Mouse (Mus musculus) stomach, postnatal 0 days (tissue): ENCODE results near the gene Rbm48. TPM values are rescaled to one million over a fixed set of nuclear protein-coding genes. Genes with fewer than 3 reads are reported as not detected.

Experiments used
- ATAC-seq: fragments of 200-750 bp; cut with Nextera tagmentation; 2 replicates; pipeline ENCODE4 v1.8.0; 2017; ENCODE audit not compliant: low FRiP score, low TSS enrichment
- DNase-seq: peaks from one replicate; pipeline ENCODE4 v3.0.0-alpha.2; 2016; ENCODE audit warnings: low spot score
- H3K27ac ChIP-seq: fragments of 300-500 bp; sonication (generic); replicated peaks from 2 replicates; pipeline ENCODE4 v1.5.1; 2014; ENCODE audit warnings: mild to moderate bottlenecking, control low read depth
- H3K27me3 ChIP-seq: fragments of 300-500 bp; sonication (generic); 2 replicates; pipeline ENCODE4 v1.6.1; 2014; ENCODE audit warnings: low read length; ENCODE audit not compliant: control insufficient read depth, insufficient read depth
- H3K36me3 ChIP-seq: fragments of 300-500 bp; sonication (generic); 2 replicates; pipeline ENCODE4 v1.6.1; 2014; ENCODE audit warnings: low read length, mixed read lengths; ENCODE audit not compliant: control insufficient read depth, insufficient read depth
- H3K4me1 ChIP-seq: fragments of 300-500 bp; sonication (generic); replicated peaks from 2 replicates; pipeline ENCODE4 v1.6.1; 2014; ENCODE audit warnings: antibody characterized with exemption; ENCODE audit not compliant: control insufficient read depth, insufficient read depth
- H3K4me2 ChIP-seq: fragments of 300-500 bp; sonication (generic); replicated peaks from 2 replicates; pipeline ENCODE4 v1.6.1; 2014; ENCODE audit warnings: low read depth, mild to moderate bottlenecking, control low read depth, moderate library complexity
- H3K4me3 ChIP-seq: fragments of 300-500 bp; sonication (generic); 2 replicates; pipeline ENCODE4 v1.5.1; 2014; ENCODE audit warnings: low read depth, low read length, control low read depth
- H3K9ac ChIP-seq: fragments of 300-500 bp; sonication (generic); 2 replicates; pipeline ENCODE4 v1.6.1; 2014; ENCODE audit warnings: mild to moderate bottlenecking, low read length, control low read depth, mixed read lengths
- H3K9me3 ChIP-seq: fragments of 300-500 bp; sonication (generic); 2 replicates; pipeline ENCODE4 v1.6.1; 2016; ENCODE audit warnings: low read length; ENCODE audit not compliant: control insufficient read depth
- CTCF ChIP-seq: IDR thresholded peaks from 2 replicates; pipeline ENCODE4 v1.5.1; 2016; ENCODE audit warnings: antibody characterized with exemption, low read depth, mild to moderate bottlenecking, moderate library complexity
- EP300 ChIP-seq: optimal IDR thresholded peaks from 2 replicates; pipeline ENCODE3; 2016; ENCODE audit warnings: antibody characterized with exemption
- WGBS: fragments of 180-500 bp; shearing (Covaris S2); extraction: QIAGEN DNeasy Blood & Tissue Kit; methylation state at CpG from one replicate; pipeline ENCODE4 v1.1.7; 2014; 5-methylcytosine and 5-hydroxymethylcytosine counted together
- polyA plus RNA-seq: library from polyadenylated mRNA; unstranded; fragments of >200 nt; fragmentation: Nextera tagmentation; extraction: Ambion mirVana; gene quantifications from 2 replicates; pipeline ENCODE4 v1.2.1, GENCODE M21; 2015

Rbm48 gene
- polyA plus RNA-seq: 7.0 TPM in 2 replicates

DNA sequence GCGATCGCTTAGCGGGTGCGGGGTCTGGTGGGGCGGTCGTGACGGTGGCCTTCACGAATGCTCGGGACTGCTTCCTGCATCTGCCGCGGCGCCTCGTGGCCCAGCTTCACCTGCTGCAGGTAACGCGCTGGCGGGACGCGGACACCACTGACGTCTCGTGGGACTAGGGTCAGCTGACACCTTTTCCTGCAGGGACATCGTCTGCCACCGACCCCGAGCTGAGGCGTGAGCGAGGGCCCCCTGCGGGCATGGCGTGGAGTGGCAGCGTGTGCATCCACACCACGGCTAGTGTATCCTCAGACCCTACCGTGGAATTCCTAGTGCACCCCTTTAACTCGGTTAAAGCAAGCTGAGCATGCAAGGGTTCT, at the start of gene Rbm48:
TSS of gene Rbm48 (minus strand) at position 187 of the 368 bp plus-strand sequence.
- H3K4me1 ChIP-seq: peaks cover 4% of the 10 kb centered on the region; the same call in 1 of the 2 replicates
- ATAC-seq (peak; percentile 88), DNase-seq (peak; percentile 88)
- WGBS: under 1% methylated on average over 31 of the region's 31 CpGs
- H3K27me3 ChIP-seq: no peaks in the 10 kb centered on the region
- H3K4me2 ChIP-seq: peak within 1 kb of the TSS; percentile 86
- TF ChIP-seq CTCF: peak; percentile 80
- TF ChIP-seq EP300: no peak
- H3K36me3 ChIP-seq: no peaks in the 10 kb centered on the region
- H3K9me3 ChIP-seq: no peaks in the 10 kb centered on the region
- H3K9ac ChIP-seq: peak within 1 kb of the TSS; percentile 82
- H3K27ac ChIP-seq: peak within 1 kb of the TSS; percentile 84
- H3K4me3 ChIP-seq: peak within 1 kb of the TSS; percentile 80

DNA sequence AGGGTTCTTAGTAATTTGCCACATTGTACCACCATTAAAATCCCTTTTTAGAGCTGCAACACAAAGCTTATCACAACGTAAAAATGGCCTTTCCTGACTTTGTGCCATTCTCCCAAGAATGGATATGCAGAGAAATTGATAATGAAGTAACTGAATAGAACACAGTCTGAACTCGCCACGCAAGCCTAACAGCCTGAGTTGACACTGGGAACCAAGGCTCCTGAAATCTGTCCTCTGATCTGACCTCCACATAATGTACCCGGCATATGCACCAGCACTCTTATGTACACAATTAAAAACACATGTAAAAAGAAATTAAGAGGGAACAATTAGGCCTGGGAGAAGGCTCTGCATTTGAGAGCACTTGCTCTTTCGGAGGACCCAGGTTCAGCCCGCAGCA, 48.9 kb upstream of the Rbm48 start:
- H3K9ac ChIP-seq: no peak overlapping the region
- no peaks in the 10 kb centered on the region for H3K4me1 ChIP-seq
- H3K4me3 ChIP-seq: no peak overlapping the region
- H3K9me3 ChIP-seq: no peaks in the 10 kb centered on the region
- DNase-seq (no peak), ATAC-seq (no peak)
- WGBS: 66% methylated on average over 6 of the region's 6 CpGs
- H3K27me3 ChIP-seq: no peaks in the 10 kb centered on the region
- H3K27ac ChIP-seq: no peak overlapping the region
- no peak overlapping the region for H3K4me2 ChIP-seq
- no peak for TF ChIP-seq CTCF
- TF ChIP-seq EP300: no peak
- H3K36me3 ChIP-seq: peaks cover 11% of the 10 kb centered on the region

DNA sequence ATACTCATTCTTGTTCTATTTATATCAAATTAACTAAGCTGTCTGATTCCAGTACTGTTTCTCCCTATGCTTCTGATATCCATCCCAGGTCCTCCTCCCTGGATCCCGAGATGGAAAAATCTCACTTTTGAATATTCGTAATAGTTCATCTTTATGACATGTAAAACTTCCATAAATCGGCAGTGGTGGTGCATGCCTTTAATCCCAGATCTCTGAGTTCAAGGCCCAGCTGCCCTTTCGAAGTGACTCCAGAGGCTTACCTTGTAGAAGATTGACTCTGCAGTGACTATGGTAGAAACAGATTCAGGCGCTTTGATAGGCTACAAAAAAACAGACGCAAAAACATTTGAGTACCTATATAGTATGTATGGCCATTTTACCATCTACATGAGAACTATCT, 48.2 kb upstream of the Rbm48 start:
- Histone ChIP-seq H3K36me3 (peaks cover 12% of the 10 kb centered on the region), H3K4me2 (no peak overlapping the region), H3K4me3 (no peak overlapping the region), H3K27me3 (no peaks in the 10 kb centered on the region), H3K9me3 (no peaks in the 10 kb centered on the region), H3K27ac (no peak overlapping the region), H3K4me1 (no peaks in the 10 kb centered on the region), H3K9ac (no peak overlapping the region)
- no peak for DNase-seq
- no peak for TF ChIP-seq EP300
- no peak for TF ChIP-seq CTCF
- 94% methylated on average over 6 of the region's 6 CpGs for WGBS
- no peak for ATAC-seq

DNA sequence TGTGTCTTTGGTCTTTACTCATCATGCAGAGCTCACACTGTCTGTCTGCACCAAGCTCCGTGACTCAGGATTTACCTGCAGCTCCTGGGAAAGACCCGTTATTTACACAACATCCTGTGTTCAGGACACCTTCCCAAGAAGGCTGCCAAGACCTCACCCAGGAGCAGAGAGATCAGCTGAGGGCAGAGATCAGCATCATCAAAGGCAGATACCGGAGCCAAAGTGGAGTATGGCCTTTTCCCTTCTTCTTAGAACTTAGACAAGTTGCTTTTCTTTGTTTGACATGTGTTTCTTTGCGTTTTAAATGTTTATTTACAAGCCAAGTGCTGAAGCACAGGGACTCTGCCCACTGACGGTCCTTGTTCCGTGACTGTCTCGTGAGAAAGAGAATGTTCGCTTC, 38.9 kb upstream of the Rbm48 start:
- TF ChIP-seq EP300: no peak
- no peak for TF ChIP-seq CTCF
- DNase-seq (no peak), ATAC-seq (no peak)
- Histone ChIP-seq H3K9ac (no peak overlapping the region), H3K4me3 (no peak overlapping the region), H3K9me3 (no peaks in the 10 kb centered on the region), H3K36me3 (0 out of 2 replicates have a peak, but pooled peaks cover 2% of the 10 kb centered on the region), H3K27ac (no peak overlapping the region), H3K27me3 (no peaks in the 10 kb centered on the region), H3K4me2 (no peak overlapping the region), H3K4me1 (no peaks in the 10 kb centered on the region)
- WGBS: 74% methylated on average over 8 of the region's 8 CpGs

DNA sequence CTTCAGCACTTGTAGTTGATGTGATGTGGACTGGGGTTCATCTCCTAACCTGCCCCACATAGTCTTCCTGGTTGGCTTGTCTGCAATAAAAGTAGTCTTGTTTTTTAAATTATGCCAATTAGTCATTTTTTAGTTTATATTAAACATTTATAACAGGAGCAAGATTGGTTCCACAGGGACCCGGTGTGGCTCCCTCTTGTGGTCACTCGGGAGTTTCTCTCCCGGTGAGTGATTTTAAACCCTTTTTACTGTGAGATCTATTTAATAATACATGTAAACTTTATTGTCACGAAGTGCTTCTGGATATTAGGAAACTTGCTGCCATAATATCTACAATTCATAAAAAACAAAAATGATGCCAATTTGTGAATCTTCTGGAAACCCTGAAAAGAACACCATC, 37.6 kb upstream of the Rbm48 start:
- no peaks in the 10 kb centered on the region for H3K27me3 ChIP-seq
- H3K27ac ChIP-seq: no peak overlapping the region
- no peaks in the 10 kb centered on the region for H3K9me3 ChIP-seq
- DNase-seq: no peak
- H3K9ac ChIP-seq: no peak overlapping the region
- ATAC-seq: no peak
- 70% methylated on average over 4 of the region's 4 CpGs for WGBS
- H3K4me1 ChIP-seq: no peaks in the 10 kb centered on the region
- no peak overlapping the region for H3K4me3 ChIP-seq
- TF ChIP-seq CTCF: peak; percentile 56
- no peak for TF ChIP-seq EP300
- H3K4me2 ChIP-seq: no peak overlapping the region
- H3K36me3 ChIP-seq: no peaks in the 10 kb centered on the region

DNA sequence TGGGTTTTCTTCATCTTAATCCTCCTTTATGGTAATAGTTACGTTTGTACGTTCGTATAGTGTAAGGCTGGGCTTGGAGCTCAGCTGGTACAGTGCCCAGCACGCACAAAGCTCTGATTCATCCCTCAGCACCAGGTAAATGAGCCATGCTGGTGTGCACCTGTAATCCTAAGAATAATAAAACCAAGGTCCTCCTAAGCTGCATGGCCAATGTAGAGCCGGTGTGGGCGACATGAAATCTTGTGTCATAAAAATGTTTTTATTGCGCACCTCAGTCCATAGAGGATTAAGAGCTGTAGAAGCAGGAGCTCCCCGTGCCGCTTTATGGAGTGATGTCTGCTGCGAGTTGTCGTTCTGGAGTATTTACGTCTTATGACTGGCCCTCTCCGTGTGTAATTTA, 36.9 kb upstream of the Rbm48 start:
- ATAC-seq: no peak
- H3K27ac ChIP-seq: no peak overlapping the region
- DNase-seq: no peak
- no peak overlapping the region for H3K4me2 ChIP-seq
- H3K36me3 ChIP-seq: no peaks in the 10 kb centered on the region
- H3K4me3 ChIP-seq: no peak overlapping the region
- no peaks in the 10 kb centered on the region for H3K4me1 ChIP-seq
- 90% methylated on average over 13 of the region's 13 CpGs for WGBS
- H3K27me3 ChIP-seq: no peaks in the 10 kb centered on the region
- no peak overlapping the region for H3K9ac ChIP-seq
- TF ChIP-seq CTCF: no peak
- TF ChIP-seq EP300: no peak
- H3K9me3 ChIP-seq: no peaks in the 10 kb centered on the region
